Mouse (Mus musculus) ovary, adult 18-20 months (tissue): ENCODE measurements around the gene Tmem30c.
"Not testable (repeated sequence)": the region's sequence is repeated elsewhere in the genome, so short reads cannot be mapped to it uniquely, and the experiment has no call there.

ENCODE experiments used
- DNase-seq: peaks from one replicate; pipeline ENCODE4 v3.0.0; 2022; ENCODE audit warnings: low spot score, mixed read lengths

Tmem30c gene

GRCm38 (mm10) chr16:57231937-57232310, 60.7 kb downstream of the Tmem30c start:
- DNase-seq, result not testable (repeated sequence)

- peak; percentile 98 for DNase-seq
These were observed 61.4 kb downstream of the Tmem30c start, which contains the start of gene Tbc1d23 for GRCm38 (mm10) chr16:57231089-57231936. Tbc1d23 (minus strand) TSS chr16:57231504.

DNA sequence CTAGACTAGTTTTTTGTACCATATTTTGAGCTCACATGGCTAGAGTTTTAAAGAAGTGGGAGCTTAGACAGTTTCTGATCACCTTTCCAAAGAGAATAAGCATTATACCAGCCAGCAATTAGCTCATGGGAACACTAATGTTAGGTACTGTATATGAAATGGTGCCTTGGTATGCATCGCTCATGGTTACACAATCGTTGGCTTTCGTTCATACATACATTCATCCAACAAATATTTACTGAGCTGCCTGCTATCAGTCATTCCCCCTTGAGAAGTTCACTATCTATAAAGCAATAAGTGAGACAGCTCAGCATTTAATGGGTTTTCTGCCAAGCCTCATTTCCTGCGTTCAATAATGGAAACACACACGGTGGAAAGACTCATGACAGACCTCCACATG, 66.2 kb downstream of the Tmem30c start:
- DNase-seq, result no peak

DNA sequence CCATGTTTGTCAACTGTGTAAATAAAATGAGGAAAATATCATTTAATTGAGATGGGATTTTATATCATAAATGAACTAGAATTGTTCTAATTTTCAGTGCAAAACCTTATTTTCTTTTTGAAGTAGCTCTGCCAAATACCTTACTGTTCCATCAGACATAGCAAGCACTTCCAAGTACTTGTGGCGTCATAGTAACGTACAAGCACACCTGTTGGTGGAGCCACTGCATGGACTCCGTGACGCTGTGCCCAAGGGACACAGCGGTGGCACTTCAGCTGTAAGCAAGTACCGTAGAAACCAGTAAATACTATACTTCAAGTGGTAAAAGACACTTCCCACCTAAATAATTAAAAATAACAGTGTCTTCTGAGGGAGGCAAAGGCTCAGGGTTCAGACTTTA, 72.3 kb downstream of the Tmem30c start:
- DNase-seq, result no peak
